Mouse (Mus musculus): ENCODE results near the gene Car15. TPM values are rescaled to one million over a fixed set of nuclear protein-coding genes. Genes with fewer than 3 reads are reported as not detected.
A peak's percentile ranks its signal among the peaks of the same experiment; 100 is the strongest.

Gene Car15
- total and polyA plus RNA-seq, 2 experiments, result 1.0 to 3.7 TPM

DNA sequence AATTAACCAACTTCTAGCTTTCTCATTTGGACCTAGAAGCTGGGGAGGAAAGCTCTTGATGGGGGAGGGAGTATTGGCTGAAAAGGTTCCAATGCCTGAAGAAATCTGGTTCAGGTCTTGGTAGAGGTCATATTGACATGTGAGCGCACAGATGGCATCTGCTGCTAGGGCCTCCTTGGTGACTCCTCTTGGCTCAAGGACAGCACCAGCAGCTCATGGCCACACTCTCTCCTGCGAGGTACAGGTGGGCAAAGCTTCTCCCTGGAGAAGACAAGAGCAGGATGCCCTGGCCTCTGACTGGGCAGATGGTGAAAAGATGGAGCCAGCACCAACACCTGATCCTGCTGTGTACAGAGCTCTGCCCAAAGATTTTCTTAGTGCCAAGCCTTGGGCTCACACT lies 11.7 kb downstream of the Car15 start:
- DNase-seq (ENCODE audit: extremely low read depth, low read depth, low spot score), result no peak
- Histone ChIP-seq H3K79me2 (ENCODE audit: control insufficient read depth, insufficient read depth, low read length) (no peaks in the 10 kb centered on the region), H3K9ac (ENCODE audit: low read depth, low read length) (no peak overlapping the region), H3K27me3 (ENCODE audit: control insufficient read depth, insufficient read depth, low read length) (0 out of 2 replicates have a peak, but pooled peaks cover 3% of the 10 kb centered on the region), H3K4me1 (ENCODE audit: control insufficient read depth, insufficient read depth, low read length) (no peaks in the 10 kb centered on the region), H3K4me3 (ENCODE audit: insufficient read depth, low read depth, low read length) (no peak overlapping the region), H3K27ac (replicated peaks; ENCODE audit: insufficient read depth, low read depth, low read length) (no peak overlapping the region), H3K36me3 (ENCODE audit: control insufficient read depth, insufficient read depth, low read length) (no peaks in the 10 kb centered on the region)
- no peak for TF ChIP-seq POLR2A (IDR thresholded peaks at IDR 0.05; ENCODE audit: extremely low read depth, insufficient read depth, low read length)
- WGBS, result 79% methylated on average over 2 of the region's 2 CpGs

- H3K9ac ChIP-seq (ENCODE audit: low read depth, low read length), result no peak overlapping the region
- H3K36me3 ChIP-seq (ENCODE audit: control insufficient read depth, insufficient read depth, low read length), result no peaks in the 10 kb centered on the region
- TF ChIP-seq POLR2A (IDR thresholded peaks at IDR 0.05; ENCODE audit: extremely low read depth, insufficient read depth, low read length) (no peak), CTCF (IDR thresholded peaks at IDR 0.05; ENCODE audit: low read depth, low read length) (no peak)
- 92% methylated on average over 8 of the region's 8 CpGs for WGBS
- H3K4me3 ChIP-seq (ENCODE audit: insufficient read depth, low read depth, low read length), result no peak overlapping the region
- DNase-seq (ENCODE audit: extremely low read depth, low read depth, low spot score), result no peak
- no peak overlapping the region for H3K27ac ChIP-seq (replicated peaks; ENCODE audit: insufficient read depth, low read depth, low read length)
- no peaks in the 10 kb centered on the region for H3K27me3 ChIP-seq (ENCODE audit: control insufficient read depth, insufficient read depth, low read length)
- H3K4me1 ChIP-seq (ENCODE audit: control insufficient read depth, insufficient read depth, low read length), result peaks cover 7% of the 10 kb centered on the region; the same call in 1 of the 2 replicates
- H3K79me2 ChIP-seq (ENCODE audit: control insufficient read depth, insufficient read depth, low read length), result no peaks in the 10 kb centered on the region
Measured at GRCm38 (mm10) chr16:17816528-17816927, 21.6 kb downstream of the Car15 start.

GRCm38 (mm10) chr16:17815411-17816402 lies 22.5 kb downstream of the Car15 start:
- no peaks in the 10 kb centered on the region for H3K36me3 ChIP-seq (ENCODE audit: control insufficient read depth, insufficient read depth, low read length)
- no peaks in the 10 kb centered on the region for H3K79me2 ChIP-seq (ENCODE audit: control insufficient read depth, insufficient read depth, low read length)
- H3K27me3 ChIP-seq (ENCODE audit: control insufficient read depth, insufficient read depth, low read length), result no peaks in the 10 kb centered on the region
- H3K4me3 ChIP-seq (ENCODE audit: insufficient read depth, low read depth, low read length), result peak overlapping the region; percentile 54
- H3K4me1 ChIP-seq (ENCODE audit: control insufficient read depth, insufficient read depth, low read length), result peaks cover 7% of the 10 kb centered on the region; the same call in 1 of the 2 replicates
- H3K27ac ChIP-seq (replicated peaks; ENCODE audit: insufficient read depth, low read depth, low read length), result no peak overlapping the region
- 5% methylated on average over 62 of the region's 63 CpGs for WGBS
- peak overlapping the region; percentile 35 for H3K9ac ChIP-seq (ENCODE audit: low read depth, low read length)
- DNase-seq (ENCODE audit: extremely low read depth, low read depth, low spot score), result peak; percentile 54
- peak; percentile 92 for TF ChIP-seq CTCF (IDR thresholded peaks at IDR 0.05; ENCODE audit: low read depth, low read length)
- no peak for TF ChIP-seq POLR2A (IDR thresholded peaks at IDR 0.05; ENCODE audit: extremely low read depth, insufficient read depth, low read length)

- Histone ChIP-seq H3K4me3 (ENCODE audit: insufficient read depth, low read depth, low read length) (no peak overlapping the region), H3K9ac (ENCODE audit: low read depth, low read length) (no peak overlapping the region), H3K27ac (replicated peaks; ENCODE audit: insufficient read depth, low read depth, low read length) (no peak overlapping the region), H3K79me2 (ENCODE audit: control insufficient read depth, insufficient read depth, low read length) (no peaks in the 10 kb centered on the region), H3K4me1 (ENCODE audit: control insufficient read depth, insufficient read depth, low read length) (peaks cover 7% of the 10 kb centered on the region; the same call in 1 of the 2 replicates), H3K36me3 (ENCODE audit: control insufficient read depth, insufficient read depth, low read length) (no peaks in the 10 kb centered on the region), H3K27me3 (ENCODE audit: control insufficient read depth, insufficient read depth, low read length) (no peaks in the 10 kb centered on the region)
- TF ChIP-seq POLR2A (IDR thresholded peaks at IDR 0.05; ENCODE audit: extremely low read depth, insufficient read depth, low read length), result no peak
- TF ChIP-seq CTCF (IDR thresholded peaks at IDR 0.05; ENCODE audit: low read depth, low read length), result no peak
- 73% methylated on average over 4 of the region's 4 CpGs for WGBS
- DNase-seq (ENCODE audit: extremely low read depth, low read depth, low spot score), result no peak
Measured at GRCm38 (mm10) chr16:17813173-17813572, 25.0 kb downstream of the Car15 start.

- no peak overlapping the region for H3K4me3 ChIP-seq (ENCODE audit: insufficient read depth, low read depth, low read length)
- H3K4me1 ChIP-seq (ENCODE audit: control insufficient read depth, insufficient read depth, low read length), result peaks cover 7% of the 10 kb centered on the region; the same call in 1 of the 2 replicates
- no peaks in the 10 kb centered on the region for H3K36me3 ChIP-seq (ENCODE audit: control insufficient read depth, insufficient read depth, low read length)
- H3K27ac ChIP-seq (replicated peaks; ENCODE audit: insufficient read depth, low read depth, low read length), result no peak overlapping the region
- no peaks in the 10 kb centered on the region for H3K79me2 ChIP-seq (ENCODE audit: control insufficient read depth, insufficient read depth, low read length)
- 5% methylated on average over 5 of the region's 5 CpGs for WGBS
- TF ChIP-seq CTCF (IDR thresholded peaks at IDR 0.05; ENCODE audit: low read depth, low read length), result peak; percentile 11; the same call in 1 of the 2 replicates
- no peak for TF ChIP-seq POLR2A (IDR thresholded peaks at IDR 0.05; ENCODE audit: extremely low read depth, insufficient read depth, low read length)
- H3K27me3 ChIP-seq (ENCODE audit: control insufficient read depth, insufficient read depth, low read length), result peaks cover 6% of the 10 kb centered on the region
- DNase-seq (ENCODE audit: extremely low read depth, low read depth, low spot score), result peak; percentile 52
- no peak overlapping the region for H3K9ac ChIP-seq (ENCODE audit: low read depth, low read length)
Measured at GRCm38 (mm10) chr16:17812120-17812519, 26.0 kb downstream of the Car15 start.

DNA sequence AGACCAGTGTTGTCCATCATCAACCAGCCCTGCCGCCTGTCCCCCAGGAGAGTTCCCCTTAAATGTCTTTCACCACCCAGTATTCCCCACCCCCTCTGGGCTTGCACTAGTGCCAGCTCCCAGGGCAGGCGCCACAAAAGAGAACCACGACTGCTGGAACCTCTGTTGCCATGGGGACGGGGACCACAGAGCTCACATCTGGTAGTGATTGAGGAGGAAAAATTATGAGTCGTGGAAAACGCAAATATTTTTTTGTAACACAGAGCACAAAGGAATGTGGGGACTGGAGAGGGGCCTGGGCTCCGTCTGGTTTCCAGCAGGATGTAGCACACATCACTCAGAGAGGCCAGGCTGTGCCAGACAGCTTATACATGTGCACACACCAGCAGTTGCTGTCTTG lies 28.5 kb downstream of the Car15 start:
- no peaks in the 10 kb centered on the region for H3K79me2 ChIP-seq (ENCODE audit: control insufficient read depth, insufficient read depth, low read length)
- DNase-seq (ENCODE audit: extremely low read depth, low read depth, low spot score), result no peak
- no peak overlapping the region for H3K9ac ChIP-seq (ENCODE audit: low read depth, low read length)
- H3K27ac ChIP-seq (replicated peaks; ENCODE audit: insufficient read depth, low read depth, low read length), result no peak overlapping the region
- no peak overlapping the region for H3K4me3 ChIP-seq (ENCODE audit: insufficient read depth, low read depth, low read length)
- no peaks in the 10 kb centered on the region for H3K36me3 ChIP-seq (ENCODE audit: control insufficient read depth, insufficient read depth, low read length)
- no peaks in the 10 kb centered on the region; the same call in 1 of the 2 replicates for H3K4me1 ChIP-seq (ENCODE audit: control insufficient read depth, insufficient read depth, low read length)
- no peak for TF ChIP-seq CTCF (IDR thresholded peaks at IDR 0.05; ENCODE audit: low read depth, low read length)
- 69% methylated on average over 7 of the region's 7 CpGs for WGBS
- H3K27me3 ChIP-seq (ENCODE audit: control insufficient read depth, insufficient read depth, low read length), result peaks cover 26% of the 10 kb centered on the region

Data from liver, adult 2 months (tissue).